Mouse (Mus musculus) mouse embryonic stem cell (cell line): ENCODE data around the gene Tex13c1.

ENCODE experiments used
- in situ Hi-C, 2 experiments: fragments of 300-500 bp; cut with MboI; formaldehyde crosslinking; loops; 1 replicate in 1 of 2; 3 replicates in 1 of 2; pipeline ENCODE4 v1.14.3; 2019 to 2020; ENCODE audit warnings: low sequenced_read_pairs in 2 of 2, low pct_unique_long_range_greater_than_20kb in 1 of 2, mixed read lengths in 1 of 2; ENCODE audit not compliant: unreplicated experiment in 1 of 2

Tex13c1 gene

GRCm38 (mm10) chrX:43590860-43591259 is at the start of gene Tex13c1:
Gene Tex13c1, plus strand, starts transcription at chrX:43591160.
- in situ Hi-C loops = no loop called here
